Comparison of ENCODE assay signal across 28 mouse cellular contexts in the genomic region with DNA sequence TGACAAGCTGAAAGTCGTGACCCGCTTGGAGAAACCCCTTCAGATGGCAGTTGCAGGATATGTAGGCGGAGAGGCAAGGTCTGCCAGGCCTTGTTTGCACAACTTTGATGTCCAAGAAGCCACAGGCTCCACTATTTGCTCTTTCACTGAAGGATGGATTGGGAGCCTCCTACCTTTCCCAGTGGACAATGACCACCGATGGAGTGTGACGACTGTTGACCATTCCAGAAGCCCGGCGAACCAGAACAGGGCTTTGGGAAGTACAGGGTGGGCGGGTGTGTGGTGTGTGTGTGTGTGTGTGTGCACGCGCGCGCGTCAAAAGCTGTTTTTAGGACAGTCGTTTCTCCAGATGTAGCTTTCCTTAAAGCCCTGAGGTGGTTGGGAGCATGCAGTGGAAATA. TPM values are rescaled to one million over a fixed set of nuclear protein-coding genes. Genes with fewer than 3 reads are reported as not detected.
DNase-seq lines count a peak whose midpoint lies in the region; ATAC-seq and TF ChIP-seq lines count a peak whose summit lies in the region.
"Had no signal": no experiment of that assay in that cellular context is flagged by ENCODE, and none has a peak within 500 bp of the region (broad histone marks: within the 10 kb centered on the region; RNA-seq: fewer than 3 reads in every experiment).

No protein-coding gene starts in this region.

- peak; percentile 57 for DNase-seq in heart, embryonic 10.5 days (ENCODE audit: low spot score)
- no peak for DNase-seq in heart, postnatal 25 days (ENCODE audit: low spot score)
- peak; percentile 65 for DNase-seq in kidney, postnatal 0 days (ENCODE audit: low spot score)
- DNase-seq in kidney, adult 18-20 months: no peak
- DNase-seq in liver, embryonic 11.5 days (ENCODE audit: low spot score): no peak
- no peak for DNase-seq in adrenal gland, postnatal 4 days (ENCODE audit: low spot score in 2 of 2)
- DNase-seq: adrenal gland, postnatal 14 days; cerebellum, adult 18-20 months; cerebellum, postnatal 10 days; gastrocnemius, postnatal 10 days; lung, embryonic 14.5 days; right cerebral cortex, postnatal 4 days; thymus, adult 18-20 months; thymus, postnatal 25 days had no signal

- peak; percentile 80 for ATAC-seq in kidney, postnatal 0 days (replicated peaks; ENCODE audit: low FRiP score, low read depth)
- ATAC-seq in liver, embryonic 11.5 days (replicated peaks; ENCODE audit: low FRiP score): peak; percentile 42; the same call in 1 of the 2 replicates
- peak; percentile 85 for ATAC-seq in liver, embryonic 16.5 days (ENCODE audit: low read depth)
- no peak for ATAC-seq in neural tube, embryonic 15.5 days (ENCODE audit: low FRiP score)
- ATAC-seq: intestine, postnatal 0 days; Patski had no signal

- WGBS in heart, embryonic 10.5 days: 89% methylated on average over 14 of the region's 14 CpGs
- WGBS in kidney, postnatal 0 days: 46% methylated on average over 14 of the region's 14 CpGs
- 81% methylated on average over 14 of the region's 14 CpGs for WGBS in liver, embryonic 11.5 days
- WGBS in liver, embryonic 16.5 days (ENCODE audit: insufficient replicate concordance): 78% methylated on average over 14 of the region's 14 CpGs
- WGBS in neural tube, embryonic 15.5 days: 80% methylated on average over 14 of the region's 14 CpGs

- no peak for TF ChIP-seq CTCF in kidney, postnatal 0 days (IDR thresholded peaks at IDR 0.05; ENCODE audit: low read depth)

- H3K4me1 ChIP-seq in heart, embryonic 10.5 days: peaks cover 14% of the 10 kb centered on the region
- H3K4me1 ChIP-seq in kidney, postnatal 0 days (replicated peaks; ENCODE audit: insufficient read depth, low read length): no peaks in the 10 kb centered on the region
- H3K4me1 ChIP-seq in liver, embryonic 11.5 days (replicated peaks; ENCODE audit: control insufficient read depth, insufficient read depth, low read length): peaks cover 9% of the 10 kb centered on the region
- peaks cover 7% of the 10 kb centered on the region for H3K4me1 ChIP-seq in liver, embryonic 16.5 days (ENCODE audit: control insufficient read depth, low read depth, low read length)
- H3K4me1 ChIP-seq in neural tube, embryonic 15.5 days: peaks cover 13% of the 10 kb centered on the region; the same call in 1 of the 2 replicates
- H3K4me1 ChIP-seq: embryonic facial prominence, embryonic 10.5 days; embryonic facial prominence, embryonic 15.5 days; forebrain, embryonic 12.5 days; limb, embryonic 13.5 days; neural tube, embryonic 12.5 days had no signal

- no peaks in the 10 kb centered on the region for H3K9me3 ChIP-seq in heart, embryonic 10.5 days
- no peaks in the 10 kb centered on the region for H3K9me3 ChIP-seq in kidney, postnatal 0 days (replicated peaks; ENCODE audit: low read length)
- no peaks in the 10 kb centered on the region for H3K9me3 ChIP-seq in liver, embryonic 11.5 days (ENCODE audit: control insufficient read depth, low read length)
- H3K9me3 ChIP-seq in liver, embryonic 16.5 days (replicated peaks; ENCODE audit: control insufficient read depth, low read length): no peaks in the 10 kb centered on the region
- no peaks in the 10 kb centered on the region for H3K9me3 ChIP-seq in neural tube, embryonic 15.5 days (replicated peaks)
- H3K9me3 ChIP-seq: embryonic facial prominence, embryonic 10.5 days; embryonic facial prominence, embryonic 15.5 days; forebrain, embryonic 12.5 days; heart, embryonic 12.5 days; limb, embryonic 13.5 days; neural tube, embryonic 12.5 days had no signal

- H3K27ac ChIP-seq in heart, embryonic 10.5 days: no peak overlapping the region
- no peak overlapping the region for H3K27ac ChIP-seq in kidney, postnatal 0 days
- no peak overlapping the region for H3K27ac ChIP-seq in liver, embryonic 11.5 days (ENCODE audit: low read depth, low read length)
- H3K27ac ChIP-seq in liver, embryonic 16.5 days (ENCODE audit: low read length): no peak overlapping the region
- H3K27ac ChIP-seq in neural tube, embryonic 15.5 days (replicated peaks): no peak overlapping the region
- H3K27ac ChIP-seq: embryonic facial prominence, embryonic 10.5 days; embryonic facial prominence, embryonic 15.5 days; forebrain, embryonic 12.5 days; hindbrain, embryonic 14.5 days; limb, embryonic 13.5 days; neural tube, embryonic 12.5 days; stomach, postnatal 0 days had no signal

- H3K4me3 ChIP-seq in heart, embryonic 10.5 days: no peak overlapping the region
- no peak overlapping the region for H3K4me3 ChIP-seq in kidney, postnatal 0 days (replicated peaks; ENCODE audit: low read depth, low read length)
- H3K4me3 ChIP-seq in liver, embryonic 11.5 days (ENCODE audit: low read depth, low read length): no peak overlapping the region
- H3K4me3 ChIP-seq in liver, embryonic 16.5 days (ENCODE audit: low read depth, low read length): no peak overlapping the region
- no peak overlapping the region for H3K4me3 ChIP-seq in neural tube, embryonic 15.5 days (replicated peaks)
- H3K4me3 ChIP-seq: embryonic facial prominence, embryonic 10.5 days; embryonic facial prominence, embryonic 15.5 days; forebrain, embryonic 12.5 days; heart, embryonic 12.5 days; limb, embryonic 13.5 days; myocyte; neural tube, embryonic 12.5 days had no signal

- no peak overlapping the region for H3K9ac ChIP-seq in kidney, postnatal 0 days (ENCODE audit: low read depth, low read length)
- no peak overlapping the region for H3K9ac ChIP-seq in liver, embryonic 11.5 days (ENCODE audit: low read depth, low read length)
- no peak overlapping the region for H3K9ac ChIP-seq in liver, embryonic 16.5 days (ENCODE audit: low read depth, low read length)
- H3K9ac ChIP-seq in neural tube, embryonic 15.5 days (replicated peaks): no peak overlapping the region
- H3K9ac ChIP-seq: embryonic facial prominence, embryonic 15.5 days; forebrain, embryonic 12.5 days; heart, embryonic 12.5 days; hindbrain, embryonic 14.5 days; limb, embryonic 13.5 days; lung, embryonic 14.5 days; neural tube, embryonic 12.5 days had no signal

- intact Hi-C loops in heart, postnatal 25 days (cut with DNase I): no loop called here

- 0 out of 2 replicates have a peak, but pooled peaks cover 4% of the 10 kb centered on the region for H3K27me3 ChIP-seq in heart, embryonic 10.5 days (ENCODE audit: insufficient read depth, poor library complexity, severe bottlenecking)
- H3K27me3 ChIP-seq in kidney, postnatal 0 days (ENCODE audit: insufficient read depth, low read length): no peaks in the 10 kb centered on the region
- no peaks in the 10 kb centered on the region for H3K27me3 ChIP-seq in liver, embryonic 11.5 days (replicated peaks; ENCODE audit: control insufficient read depth, insufficient read depth, low read length)
- no peaks in the 10 kb centered on the region for H3K27me3 ChIP-seq in liver, embryonic 16.5 days (ENCODE audit: control insufficient read depth, insufficient read depth, low read depth, low read length)
- H3K27me3 ChIP-seq in neural tube, embryonic 15.5 days (replicated peaks): no peaks in the 10 kb centered on the region
- H3K27me3 ChIP-seq: embryonic facial prominence, embryonic 15.5 days; forebrain, embryonic 12.5 days; heart, embryonic 12.5 days; limb, embryonic 13.5 days; neural tube, embryonic 12.5 days; Patski had no signal

- H3K4me2 ChIP-seq in kidney, postnatal 0 days (ENCODE audit: low read length): no peak overlapping the region
- no peak overlapping the region for H3K4me2 ChIP-seq in liver, embryonic 11.5 days
- no peak overlapping the region for H3K4me2 ChIP-seq in liver, embryonic 16.5 days (ENCODE audit: low read depth, low read length)
- H3K4me2 ChIP-seq in neural tube, embryonic 15.5 days: no peak overlapping the region
- H3K4me2 ChIP-seq: embryonic facial prominence, embryonic 15.5 days; forebrain, embryonic 12.5 days; heart, embryonic 12.5 days; hindbrain, embryonic 14.5 days; limb, embryonic 13.5 days; lung, embryonic 14.5 days; midbrain, embryonic 11.5 days; neural tube, embryonic 12.5 days had no signal

- peaks cover 11% of the 10 kb centered on the region; the same call in 1 of the 2 replicates for H3K36me3 ChIP-seq in heart, embryonic 10.5 days
- H3K36me3 ChIP-seq in kidney, postnatal 0 days (ENCODE audit: insufficient read depth, low read length): no peaks in the 10 kb centered on the region
- H3K36me3 ChIP-seq in liver, embryonic 11.5 days (ENCODE audit: control insufficient read depth, insufficient read depth, low read length): peaks cover 4% of the 10 kb centered on the region; the same call in 1 of the 2 replicates
- H3K36me3 ChIP-seq in liver, embryonic 16.5 days (ENCODE audit: control insufficient read depth, insufficient read depth): no peaks in the 10 kb centered on the region
- peaks cover 10% of the 10 kb centered on the region; the same call in 1 of the 2 replicates for H3K36me3 ChIP-seq in neural tube, embryonic 15.5 days

RNA-seq across cellular contexts. Expression of gene Clpb, which starts 29.0 kb away (rescaled TPM):
- 55.9 and 63.0 TPM in 2 replicates for polyA plus RNA-seq in heart, embryonic 10.5 days (2016; fragmentation: Nextera tagmentation; extraction: Ambion mirVana)
- total RNA-seq in heart, postnatal 25 days (2021): 10 to 100 TPM; 59.7 to 62.6 TPM
- polyA plus RNA-seq in kidney, postnatal 0 days (2015; fragmentation: Nextera tagmentation; extraction: Ambion mirVana): 34.6 and 39.0 TPM in 2 replicates
- polyA plus RNA-seq in liver, embryonic 11.5 days (2014; fragmentation: Nextera tagmentation; extraction: Ambion mirVana): 51.3 and 54.7 TPM in 2 replicates
- 21.3 TPM in 2 replicates for polyA plus RNA-seq in liver, embryonic 16.5 days (2015; fragmentation: Nextera tagmentation; extraction: Ambion mirVana)
- 39.8 and 42.8 TPM in 2 replicates for polyA plus RNA-seq in neural tube, embryonic 15.5 days (2015; fragmentation: Nextera tagmentation; extraction: Ambion mirVana)
- total RNA-seq in adrenal gland, postnatal 4 days (2021): 10 to 100 TPM; 47.3 to 51.0 TPM

Comparison
In these comparisons a context has a peak if more than half of its experiments do, and no peak if none do; other contexts are left out.
1. DNase-seq: peak in heart, embryonic 10.5 days (single experiment) and kidney, postnatal 0 days (single experiment); none in heart, postnatal 25 days (single experiment), kidney, adult 18-20 months (single experiment), liver, embryonic 11.5 days (single experiment) and adrenal gland, postnatal 4 days (0 of 2).